Mouse (Mus musculus): ENCODE measurements around the gene Cbfa2t2.

Cbfa2t2 gene

DNA sequence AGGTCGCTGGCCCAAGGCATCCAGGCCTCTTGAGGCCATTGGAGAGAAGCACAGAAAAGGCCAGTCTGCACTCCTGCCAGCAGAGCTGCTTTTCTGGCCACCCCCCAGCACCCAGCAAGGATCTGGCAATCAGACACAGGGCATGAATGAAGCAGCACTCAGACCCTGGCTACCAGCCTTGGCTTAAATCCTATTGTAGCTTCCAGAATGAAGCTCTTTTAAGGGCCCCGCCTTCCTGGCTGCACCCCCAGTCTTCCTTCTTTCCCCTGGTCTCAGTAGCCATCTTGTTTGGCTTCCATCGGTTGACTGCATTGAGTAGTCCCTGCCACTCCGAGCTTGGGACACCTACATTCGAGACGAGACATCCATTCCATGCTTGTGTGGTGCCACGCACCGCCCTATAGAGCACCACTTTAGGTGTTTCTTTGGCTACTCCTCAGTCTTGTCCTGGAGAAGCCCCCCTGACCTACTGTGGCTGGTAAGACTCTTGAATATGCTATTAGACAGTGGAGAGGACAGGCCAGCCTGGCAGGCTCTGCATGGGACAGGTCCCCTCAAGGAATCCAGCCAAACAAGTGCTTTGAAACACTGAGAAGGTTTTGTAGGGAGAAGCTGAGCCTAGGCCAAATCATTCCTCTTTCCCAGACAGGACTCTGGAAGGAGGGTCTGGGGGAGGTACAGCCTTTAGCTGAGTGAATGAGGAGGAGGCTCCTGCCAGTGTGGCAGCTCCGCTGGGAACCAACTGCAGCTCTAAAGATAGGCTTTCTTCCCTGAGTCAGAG lies 107.5 kb downstream of the Cbfa2t2 start:
- DNase-seq, result no peak

DNA sequence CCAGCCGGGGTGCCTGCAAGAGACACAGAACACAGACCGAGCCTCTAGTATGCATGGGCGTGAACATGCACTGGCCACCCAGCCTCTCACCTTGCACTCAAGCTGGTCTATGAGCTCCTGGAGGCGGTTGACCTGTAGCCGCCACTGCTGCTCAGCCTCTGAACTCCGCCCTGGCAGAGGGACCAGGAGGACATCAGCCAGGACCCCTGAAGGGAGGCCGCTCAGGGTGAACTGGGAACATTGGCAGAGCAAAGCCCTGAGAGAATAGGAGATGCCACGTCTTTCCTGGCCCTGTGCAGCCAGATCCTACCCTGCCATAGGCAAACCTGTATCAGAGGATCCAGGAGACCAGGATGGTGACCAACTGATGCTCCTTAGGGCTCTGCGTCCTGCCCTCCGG lies 110.4 kb downstream of the Cbfa2t2 start, which contains the start of gene 1700003F12Rik:
TSS of gene 1700003F12Rik (plus strand) at position 375 of the 400 bp plus-strand sequence.
- DNase-seq, result no peak

DNA sequence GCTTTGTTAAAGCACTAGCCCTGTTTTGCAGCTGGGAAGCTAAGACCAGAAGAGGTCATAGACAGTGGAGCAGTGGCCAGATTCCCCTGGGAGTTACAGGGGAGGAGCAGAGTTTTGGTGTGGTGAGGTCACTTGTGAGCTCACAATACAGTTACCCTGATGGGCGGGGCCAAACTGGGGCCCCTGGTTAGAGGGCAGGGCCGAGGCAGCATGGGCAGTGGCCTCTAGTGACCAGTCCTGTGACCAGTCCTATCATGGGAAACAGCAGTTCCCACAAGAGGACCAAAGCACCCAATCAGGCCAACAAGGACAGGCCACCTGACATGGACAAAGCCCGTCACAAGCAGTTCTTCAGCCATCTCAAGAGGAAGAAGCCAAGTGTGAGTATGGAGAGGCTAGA lies 112.4 kb downstream of the Cbfa2t2 start:
- DNase-seq, result no peak

DNA sequence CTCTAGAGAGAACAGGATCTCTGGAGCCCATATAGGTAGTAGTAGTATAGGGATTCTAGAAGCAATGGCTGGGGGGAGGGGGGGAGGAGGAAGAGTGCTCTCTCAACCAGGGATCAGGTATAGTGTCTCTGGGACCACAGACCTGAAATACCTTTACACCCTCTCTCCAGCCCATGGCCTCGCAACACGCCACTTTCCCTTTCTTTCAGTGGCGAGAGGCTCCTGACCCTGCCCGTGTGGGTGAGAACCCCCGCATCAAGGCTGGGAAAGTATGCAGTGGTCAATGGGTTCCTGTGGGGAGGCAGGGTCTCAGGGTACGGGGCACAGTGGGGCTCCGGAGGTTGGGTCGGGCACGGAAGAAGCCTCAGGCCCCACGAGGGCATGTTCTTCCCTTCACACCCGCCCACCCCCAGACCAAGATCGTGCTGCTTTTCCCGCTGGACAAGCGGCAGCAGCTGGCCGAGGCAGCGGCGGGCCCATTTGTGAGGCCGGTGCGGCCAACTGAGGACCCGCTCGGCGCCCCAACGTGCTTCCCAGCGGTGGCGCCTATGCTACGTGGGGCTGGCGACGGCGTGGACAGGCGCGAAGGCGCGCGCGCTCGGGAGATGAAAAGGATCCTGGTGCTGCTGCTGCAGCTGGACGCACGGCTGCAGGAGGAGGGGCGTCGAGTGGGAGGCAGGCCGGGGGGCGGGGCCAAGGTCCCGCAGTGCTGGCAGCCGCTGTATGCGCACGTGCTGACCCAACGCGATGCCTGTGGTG lies 113.0 kb downstream of the Cbfa2t2 start:
- peak; percentile 45 for DNase-seq

DNA sequence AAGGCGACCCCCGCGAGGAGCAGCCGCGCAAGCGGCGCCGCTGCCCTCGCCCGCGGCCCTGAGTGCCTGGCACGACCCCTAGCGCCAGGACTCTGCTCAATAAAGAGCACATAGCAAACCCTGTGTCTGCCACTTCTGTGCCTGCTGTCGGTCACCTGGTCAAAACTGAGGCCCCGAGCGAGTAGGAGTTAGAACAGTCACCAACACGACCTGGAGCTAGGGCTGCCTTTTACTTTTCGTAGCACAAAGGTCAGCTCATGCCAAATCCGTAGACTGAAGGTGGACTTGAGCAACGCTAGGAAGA lies 113.6 kb downstream of the Cbfa2t2 start:
- DNase-seq, result no peak

DNA sequence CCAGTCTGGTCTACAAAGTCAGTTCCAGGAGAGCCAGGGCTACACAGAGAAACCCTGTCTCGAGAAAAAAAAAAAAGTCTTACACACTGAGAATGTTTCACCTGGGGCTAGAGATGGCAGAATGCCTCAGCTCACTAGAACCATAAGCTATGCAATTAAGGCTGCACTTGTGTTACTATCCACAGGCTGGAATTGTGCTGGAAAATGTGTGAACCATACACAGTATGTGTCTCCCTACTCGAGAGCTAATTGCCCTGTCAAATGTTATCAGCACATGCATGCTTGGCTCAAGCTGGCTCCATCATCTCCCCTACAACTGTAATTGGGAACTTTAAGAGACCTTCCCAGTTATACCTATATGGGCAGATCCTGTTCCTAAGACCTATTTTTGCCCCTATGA lies 114.7 kb downstream of the Cbfa2t2 start:
- DNase-seq, result no peak

DNA sequence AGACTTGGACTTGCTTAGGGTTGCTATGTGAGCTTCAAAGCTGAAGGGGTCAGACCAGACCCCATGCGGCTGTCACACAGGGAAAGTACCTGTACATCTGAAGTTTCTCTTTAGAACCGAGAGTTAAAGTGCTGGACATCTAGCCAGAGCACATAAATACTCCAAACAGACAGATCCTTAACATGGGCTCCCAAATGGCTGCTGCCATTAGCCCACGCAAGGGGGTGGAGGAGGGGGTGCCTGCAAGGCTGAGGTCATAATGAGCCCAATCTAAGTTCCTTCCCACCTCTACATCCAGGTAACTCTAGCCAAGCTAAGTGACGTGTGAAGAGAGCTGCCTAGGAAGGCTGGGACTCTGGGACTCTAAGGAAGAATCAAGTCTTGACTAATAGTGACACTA lies 115.2 kb downstream of the Cbfa2t2 start, which contains the start of gene Actl10:
TSS of gene Actl10 (plus strand) at position 301 of the 400 bp plus-strand sequence.
- DNase-seq, result no peak

DNA sequence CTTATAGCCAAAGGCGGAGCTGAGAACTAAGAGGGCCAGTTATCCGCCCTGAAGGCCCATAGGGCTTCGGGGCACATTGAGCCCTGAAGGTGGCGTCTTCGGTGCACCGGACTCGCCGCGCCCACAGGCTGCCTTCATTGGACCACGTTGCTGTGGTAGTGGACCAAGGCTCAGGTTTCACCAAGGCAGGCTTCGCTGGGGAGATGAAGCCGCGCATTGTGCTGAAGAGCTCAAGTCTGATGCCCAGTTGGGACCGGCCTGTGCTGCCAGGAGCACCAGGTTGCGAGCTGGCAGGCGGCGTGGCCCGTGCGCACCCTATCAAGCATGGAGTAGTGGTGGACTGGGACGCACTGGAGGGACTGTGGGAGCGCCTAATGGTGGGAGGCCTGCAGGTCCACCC lies 115.6 kb downstream of the Cbfa2t2 start:
- no peak for DNase-seq

DNA sequence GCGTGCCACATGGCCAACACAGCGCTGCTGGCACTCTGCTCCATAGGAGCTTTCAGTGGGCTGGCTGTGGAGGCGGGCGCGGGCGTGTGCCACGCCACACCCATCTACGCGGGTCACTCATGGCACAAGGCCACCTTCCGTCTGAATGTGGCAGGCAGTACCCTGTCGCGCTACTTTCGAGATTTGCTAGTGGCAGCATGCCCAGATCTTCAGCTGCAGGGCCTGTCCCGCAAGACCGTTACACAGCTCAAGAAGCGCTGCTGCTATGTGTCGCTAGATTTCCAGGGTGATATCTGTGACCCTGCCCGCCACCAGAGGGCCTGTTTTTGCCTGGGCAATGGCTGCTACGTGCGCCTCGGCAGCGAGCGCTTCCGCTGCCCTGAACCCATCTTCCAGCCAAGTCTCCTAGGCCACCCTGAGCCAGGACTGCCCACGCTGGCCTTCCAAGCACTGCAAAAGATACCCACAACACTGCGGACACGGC lies 116.2 kb downstream of the Cbfa2t2 start:
- DNase-seq, result peak; percentile 61

DNA sequence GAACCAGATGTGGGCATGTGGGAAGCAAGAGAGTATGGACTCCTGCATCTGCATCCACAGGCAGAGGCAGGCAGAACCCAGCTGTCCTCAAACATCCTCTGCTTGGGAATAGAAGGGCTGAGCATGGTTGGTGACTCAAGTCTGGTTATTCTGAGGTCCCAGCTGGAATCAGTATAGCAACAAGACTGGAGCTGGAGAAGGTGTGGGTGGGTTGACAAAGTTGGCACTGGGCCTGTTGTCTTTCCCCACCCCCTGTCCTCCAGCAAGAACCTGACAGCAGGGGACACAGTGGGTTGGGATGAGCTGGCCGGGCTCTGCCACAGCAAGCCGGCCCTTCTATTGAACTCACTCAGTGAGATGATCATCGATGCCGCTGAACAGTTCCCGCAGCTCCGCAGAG lies 119.0 kb downstream of the Cbfa2t2 start:
- no peak for DNase-seq

DNA sequence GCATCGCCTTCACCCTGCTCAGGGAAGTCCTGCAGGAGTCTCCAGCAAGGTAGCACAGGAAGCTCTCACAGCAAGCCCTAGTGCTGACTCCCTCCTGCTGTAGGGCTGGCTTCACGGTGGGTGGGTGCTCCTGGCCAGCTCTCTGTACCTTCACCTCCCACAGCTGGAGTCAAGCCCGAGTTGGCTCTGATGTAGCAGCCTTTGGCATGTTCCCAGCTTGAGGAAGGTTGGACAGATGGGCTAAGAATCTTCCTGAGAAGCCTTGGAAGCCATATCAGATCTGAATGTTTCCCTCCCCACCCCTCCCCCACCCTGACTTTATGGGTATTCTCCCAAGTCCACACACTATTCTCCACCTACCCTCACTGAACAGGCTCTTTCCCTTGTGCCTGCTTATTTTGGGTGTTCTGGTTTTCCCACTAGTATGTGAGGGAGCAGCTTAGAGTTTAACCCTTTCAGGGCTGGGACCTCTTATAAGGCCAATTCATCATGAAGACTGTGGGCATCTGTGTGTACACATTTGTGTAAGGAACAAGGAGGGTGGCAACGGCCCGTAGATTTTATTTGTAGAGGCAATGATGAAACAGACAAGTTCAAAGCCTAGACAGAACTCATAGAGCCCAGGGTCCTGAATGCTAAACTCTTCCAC lies 121.0 kb downstream of the Cbfa2t2 start:
- peak; percentile 32 for DNase-seq

DNA sequence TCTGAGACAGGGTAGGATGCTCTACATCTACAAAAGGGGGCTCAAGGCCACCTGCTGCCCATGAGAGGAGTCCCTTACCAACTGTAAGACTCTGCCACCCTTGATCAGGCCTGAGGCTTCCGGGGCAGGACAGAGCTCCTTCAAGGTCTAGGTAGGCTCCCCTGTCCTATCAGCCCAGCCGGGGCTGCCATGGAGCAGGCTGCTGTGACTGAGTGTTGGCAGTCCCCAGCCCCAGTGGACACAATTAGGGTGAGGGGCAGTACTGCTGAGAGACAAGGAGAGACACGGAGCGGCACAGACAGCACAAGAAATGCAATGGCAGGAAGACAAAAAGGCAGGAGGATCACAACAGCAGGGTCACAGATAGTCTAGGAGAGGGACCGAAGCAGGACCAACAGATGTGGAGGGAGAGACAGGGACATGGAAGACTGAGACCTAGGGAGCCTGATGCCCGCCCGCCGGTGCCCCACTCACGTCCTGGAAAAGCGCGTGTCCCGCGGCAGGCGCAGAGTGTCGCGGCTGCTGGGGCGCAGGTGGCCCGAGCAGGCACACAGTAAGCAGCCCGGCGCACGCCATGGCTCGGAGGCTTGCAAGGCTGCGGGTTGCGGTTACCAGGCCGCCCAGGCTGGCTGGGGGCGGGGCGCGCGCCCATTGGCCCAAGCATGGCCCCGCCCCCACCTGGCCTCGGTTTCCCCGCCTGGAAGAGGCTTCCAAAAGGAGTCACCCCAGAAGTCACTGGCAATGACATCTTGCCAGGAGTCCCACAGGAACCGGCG lies 122.2 kb downstream of the Cbfa2t2 start, which contains the start of gene Necab3:
TSS of gene Necab3 (minus strand) at position 627 of the 776 bp plus-strand sequence.
- DNase-seq, result no peak

DNA sequence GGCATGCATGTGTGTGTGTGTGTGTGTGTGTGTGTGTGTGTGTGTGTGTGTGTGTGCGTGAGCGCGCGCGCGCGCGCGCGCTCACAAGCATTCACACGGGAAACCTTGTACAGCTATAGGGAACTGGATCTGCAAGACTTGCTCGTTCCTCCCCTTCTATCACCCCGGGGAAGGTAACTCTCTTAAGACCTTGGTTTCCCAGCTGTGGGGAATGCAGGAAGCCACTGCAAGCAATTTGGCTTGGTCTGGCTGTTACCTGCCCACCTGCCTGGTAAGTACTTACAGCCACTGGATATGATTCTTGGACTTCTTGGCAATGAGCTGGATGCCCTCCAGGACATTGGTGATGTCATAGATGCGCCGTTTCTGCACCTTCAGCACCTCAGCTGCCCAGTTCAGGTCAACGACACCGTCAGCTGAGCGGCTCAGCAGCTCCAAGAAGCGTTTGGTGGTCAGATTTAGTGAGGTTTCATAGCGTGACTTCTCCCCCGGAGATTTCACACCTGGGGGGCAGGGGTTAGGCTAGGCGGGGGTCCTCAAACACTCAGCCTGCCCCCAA lies 127.4 kb downstream of the Cbfa2t2 start:
- peak; percentile 88 for DNase-seq

DNA sequence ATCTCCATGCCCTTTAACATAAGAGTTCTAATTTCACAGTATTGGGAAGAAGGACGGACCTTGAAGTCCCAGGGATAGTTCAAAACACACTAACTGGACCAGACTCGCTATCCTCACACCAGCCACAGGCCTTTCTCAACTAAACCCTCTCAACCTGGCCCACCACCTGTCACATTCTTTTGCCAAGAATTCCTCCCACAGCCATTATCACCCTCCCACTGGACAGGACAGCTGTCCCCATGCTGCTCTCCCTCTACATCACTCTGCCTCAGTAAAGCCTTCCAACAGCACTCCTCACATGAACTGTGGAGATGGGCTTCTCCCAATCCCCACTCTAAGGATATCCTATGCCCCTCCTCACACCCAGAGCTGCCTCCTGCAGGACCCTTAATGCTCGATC lies 129.3 kb downstream of the Cbfa2t2 start:
- no peak for DNase-seq

DNA sequence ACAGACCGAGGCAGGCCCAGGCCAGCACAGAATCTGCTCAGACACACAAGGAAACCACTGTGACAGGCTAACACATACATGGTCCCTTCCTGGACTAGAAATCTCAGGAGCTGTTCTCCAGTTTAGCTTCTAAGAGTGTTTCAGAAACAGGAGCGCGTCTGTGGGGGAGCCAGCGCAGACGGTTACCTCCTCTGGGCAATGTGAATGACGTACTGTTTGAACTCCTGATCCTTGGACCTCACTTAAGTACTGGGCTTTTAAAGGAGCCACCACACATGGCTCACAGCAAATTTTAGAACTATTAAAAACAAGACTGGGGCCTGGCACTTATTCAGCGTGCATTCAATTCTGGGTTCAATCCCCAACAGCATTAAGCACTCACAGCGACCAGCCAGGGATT lies 130.4 kb downstream of the Cbfa2t2 start:
- DNase-seq, result peak; percentile 62

DNA sequence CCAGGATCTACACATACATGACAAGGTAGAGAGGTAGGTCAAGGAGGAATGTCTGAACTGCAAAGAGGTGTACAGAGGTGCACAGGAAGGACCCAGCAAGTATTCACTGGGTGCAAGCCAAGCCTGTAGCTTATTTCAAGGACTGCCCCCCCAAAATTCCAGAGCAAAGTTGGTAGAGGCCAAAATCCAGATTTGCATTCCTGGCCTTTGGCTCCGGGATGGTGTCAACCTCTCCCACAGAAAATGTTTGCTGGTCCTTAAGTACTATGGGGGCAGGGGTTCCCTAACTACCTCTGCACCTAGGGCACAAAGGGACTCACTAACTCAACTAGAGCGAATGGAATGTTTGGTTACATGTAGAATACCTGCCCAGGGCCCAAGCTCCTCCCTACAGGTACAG lies 131.5 kb downstream of the Cbfa2t2 start:
- no peak for DNase-seq

DNA sequence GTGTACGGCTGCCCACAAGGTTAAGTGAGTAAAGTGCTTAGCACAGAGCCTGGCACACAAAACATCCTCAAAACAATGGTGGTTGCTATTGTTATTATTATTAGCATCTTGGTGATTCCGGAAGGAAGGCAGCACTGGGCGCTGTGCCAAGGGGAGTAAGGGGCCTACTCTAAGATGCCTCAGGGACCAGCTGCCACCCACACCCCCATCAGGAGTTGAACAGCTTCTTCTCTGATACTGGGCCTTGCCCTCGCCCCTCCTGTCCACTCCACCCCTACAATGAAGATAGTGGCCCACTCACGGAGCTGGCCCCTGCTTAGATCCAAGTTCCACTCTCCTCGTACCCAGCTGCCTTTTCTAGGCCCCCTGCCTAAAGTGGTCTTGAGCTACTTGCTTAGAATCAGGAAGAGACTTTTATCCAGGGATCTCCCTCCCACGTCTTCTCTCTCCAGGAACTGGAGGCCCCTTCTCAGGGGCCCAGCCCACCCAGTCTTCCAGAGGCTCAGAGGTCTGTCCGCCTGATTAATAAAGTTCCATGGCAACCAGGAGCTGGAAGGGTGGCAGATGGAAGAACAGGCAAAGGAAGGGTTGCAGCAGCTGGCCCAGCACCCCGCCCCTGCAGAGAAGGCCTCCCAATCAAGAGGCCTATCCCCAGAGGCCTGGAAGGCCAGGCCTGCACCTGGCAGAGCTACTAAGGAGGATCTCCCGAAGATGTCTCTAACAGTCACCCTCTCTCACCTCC lies 132.2 kb downstream of the Cbfa2t2 start:
- no peak for DNase-seq

DNA sequence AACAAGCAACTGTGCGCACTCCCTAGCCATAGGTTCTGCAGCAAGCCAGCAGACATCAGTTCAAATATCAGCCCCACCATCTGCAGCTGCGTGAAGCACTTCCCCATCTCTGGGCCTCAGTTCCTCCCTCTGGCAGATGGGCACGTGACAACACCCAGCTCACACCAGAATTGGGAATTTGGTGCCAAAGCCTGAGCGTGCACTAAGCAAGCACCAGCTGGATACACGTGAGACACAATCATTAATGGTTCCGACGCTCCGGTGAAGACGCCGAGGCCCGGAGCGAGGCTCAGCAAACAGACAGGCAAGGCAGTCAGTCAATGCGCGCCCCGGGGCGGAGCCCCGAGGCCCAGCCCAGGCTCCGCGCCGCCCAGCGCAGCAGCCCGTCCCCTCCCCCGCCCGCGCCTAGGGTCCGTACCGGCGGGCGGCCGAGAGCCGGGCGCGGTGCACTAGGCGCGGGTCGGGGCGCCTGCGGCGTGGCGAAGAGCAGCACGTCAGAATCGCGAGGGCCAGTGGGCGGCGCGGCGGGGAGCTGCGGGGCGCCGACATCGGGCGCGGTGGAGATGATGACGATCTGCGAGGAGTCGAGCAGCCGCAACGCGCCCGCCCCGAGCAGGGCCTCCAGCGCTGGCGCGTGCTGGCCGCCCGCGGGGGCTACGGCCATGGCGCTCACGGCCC lies 132.9 kb downstream of the Cbfa2t2 start:
- DNase-seq, result peak; percentile 32

DNA sequence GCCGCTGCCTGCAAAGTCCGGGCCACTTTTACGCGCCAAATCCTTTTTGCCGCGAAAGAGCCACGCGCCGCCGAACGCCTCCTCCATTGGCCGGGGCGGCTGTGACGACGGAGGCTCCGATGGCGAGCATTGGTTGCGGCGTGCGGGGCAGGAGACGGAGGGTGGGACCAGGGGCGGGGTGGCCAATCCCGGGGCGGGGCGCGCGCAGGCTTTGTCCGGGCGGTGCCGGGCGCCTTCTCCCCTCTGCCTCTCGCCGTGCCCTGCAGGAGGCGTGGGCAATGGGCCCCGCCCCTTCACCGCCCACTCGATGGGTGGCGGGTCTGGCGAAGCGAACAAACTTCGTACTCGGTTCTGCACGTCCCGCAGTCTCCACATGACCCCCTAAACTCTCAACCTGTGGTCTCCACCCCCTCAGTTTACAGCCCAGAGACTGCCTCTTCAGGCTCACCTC lies 133.6 kb downstream of the Cbfa2t2 start, which contains the start of gene E2f1:
TSS of gene E2f1 (minus strand) at position 57 of the 451 bp plus-strand sequence.
- peak; percentile 92 for DNase-seq

DNA sequence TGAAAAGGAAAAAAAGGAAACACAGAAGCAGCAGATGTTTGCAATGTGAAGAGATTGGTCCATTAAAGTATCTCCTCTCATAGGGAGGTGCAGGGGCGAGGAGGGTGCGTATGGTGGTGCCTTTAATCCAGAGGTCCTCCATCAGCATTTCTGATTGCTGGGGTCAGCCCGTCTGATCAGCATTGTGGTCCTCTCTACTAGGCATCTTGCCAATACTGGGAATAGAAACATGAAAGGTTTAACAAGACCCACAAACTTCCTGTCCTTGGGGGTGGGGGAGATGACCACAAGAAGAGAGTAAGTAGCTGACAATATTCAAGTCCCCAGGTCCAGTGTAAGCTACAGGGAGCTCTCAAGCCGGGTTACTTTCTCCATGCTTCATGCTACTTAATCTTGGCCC lies 134.4 kb downstream of the Cbfa2t2 start:
- DNase-seq, result no peak

DNA sequence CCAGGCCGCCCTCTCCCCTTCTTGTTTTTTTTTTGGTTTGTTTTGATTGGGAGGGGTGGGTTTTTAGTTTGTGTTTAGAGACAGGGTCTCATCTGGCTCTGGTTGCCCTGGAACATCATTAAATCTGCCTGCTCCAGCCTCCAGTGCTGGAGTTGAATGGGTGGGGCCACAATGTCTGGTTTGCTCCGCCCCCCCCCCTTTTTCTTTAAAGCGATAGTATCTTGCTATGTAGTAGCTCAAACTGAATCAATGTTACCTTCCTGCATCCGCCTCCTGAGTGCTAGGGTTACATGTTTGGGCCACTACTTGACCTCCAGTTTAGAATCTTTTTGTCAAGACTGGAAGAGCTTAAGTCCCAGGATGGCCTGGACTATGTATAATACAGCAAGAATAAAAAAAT lies 135.0 kb downstream of the Cbfa2t2 start:
- DNase-seq, result no peak
